Mouse (Mus musculus) embryonic fibroblast, embryonic 13.5 days (primary cell): ENCODE results near the gene Stk24.

Experiments
- CTCF ChIP-seq: IDR thresholded peaks from 2 replicates; pipeline ENCODE4 v1.5.1; 2011; ENCODE audit warnings: mild to moderate bottlenecking, control low read depth, low read length, moderate library complexity, borderline replicate concordance; ENCODE audit not compliant: insufficient read depth
- POLR2A ChIP-seq: IDR thresholded peaks from 2 replicates; pipeline ENCODE4 v1.6.1; 2011; ENCODE audit warnings: low read depth, mild to moderate bottlenecking, control low read depth, low read length, moderate library complexity

DNA sequence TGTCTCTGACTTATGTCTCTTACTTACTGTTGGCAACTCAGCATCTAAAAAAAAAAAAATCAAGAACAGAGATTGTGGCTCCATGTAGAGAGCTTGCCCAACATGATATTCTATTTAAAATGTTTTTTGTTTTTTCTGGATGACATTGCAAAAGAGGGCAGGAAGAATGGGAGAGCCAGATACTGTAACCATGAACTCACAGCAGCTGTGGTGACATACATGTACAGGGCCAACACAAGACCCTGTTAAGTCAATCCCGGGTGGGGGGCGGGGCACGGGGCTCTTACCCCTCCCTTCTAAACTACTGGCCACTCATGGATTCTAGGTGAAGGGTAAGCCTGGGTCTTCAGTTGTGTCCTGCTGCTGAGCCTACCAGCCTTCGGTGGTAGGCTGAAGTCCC is 42.2 kb upstream of the Stk24 start:
- TF ChIP-seq CTCF (no peak), POLR2A (no peak)
